Mouse (Mus musculus): ENCODE measurements around the gene Maml3.

The Maml3 gene

DNA sequence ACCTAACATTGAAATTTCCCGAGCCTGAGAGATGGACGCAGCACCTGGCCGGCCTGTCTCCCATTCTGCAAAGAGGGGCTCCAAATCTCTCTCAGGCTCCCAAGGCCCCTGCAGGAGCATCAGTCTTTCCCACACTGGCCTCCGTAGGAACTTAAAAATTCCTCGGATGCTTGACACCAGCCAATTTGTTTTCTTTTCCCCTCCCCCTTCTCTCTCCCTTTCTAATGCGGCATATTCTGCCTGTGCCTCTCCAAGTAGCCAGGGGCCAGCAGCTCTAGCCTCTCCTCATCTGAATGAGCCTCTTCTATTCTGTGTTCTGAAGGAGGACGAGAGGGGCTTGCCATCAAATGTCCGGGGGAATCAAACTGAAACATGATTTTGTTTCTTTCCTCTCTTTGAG lies 391.6 kb downstream of the Maml3 start:
- DNase-seq (ENCODE audit: low spot score in 2 of 2): no peak

DNA sequence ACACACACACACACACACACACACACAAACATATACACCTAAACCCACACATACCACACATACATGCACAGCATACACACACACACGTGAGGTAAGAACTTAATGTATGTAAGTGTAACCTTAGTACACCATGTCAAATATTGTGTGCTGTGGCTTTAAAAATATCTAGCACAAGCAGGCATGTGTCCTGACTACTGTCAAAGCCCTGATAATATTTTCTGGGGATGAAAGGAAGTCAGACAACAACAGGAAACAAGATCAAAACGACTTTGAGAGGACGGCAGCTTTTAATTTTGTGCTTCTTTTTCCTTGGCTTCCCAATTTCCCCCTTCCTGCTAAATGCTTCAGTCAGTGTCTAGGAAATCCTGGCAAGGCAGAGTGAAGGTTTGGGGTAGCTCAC lies 392.5 kb downstream of the Maml3 start:
- DNase-seq (ENCODE audit: low spot score in 2 of 2): no peak

DNA sequence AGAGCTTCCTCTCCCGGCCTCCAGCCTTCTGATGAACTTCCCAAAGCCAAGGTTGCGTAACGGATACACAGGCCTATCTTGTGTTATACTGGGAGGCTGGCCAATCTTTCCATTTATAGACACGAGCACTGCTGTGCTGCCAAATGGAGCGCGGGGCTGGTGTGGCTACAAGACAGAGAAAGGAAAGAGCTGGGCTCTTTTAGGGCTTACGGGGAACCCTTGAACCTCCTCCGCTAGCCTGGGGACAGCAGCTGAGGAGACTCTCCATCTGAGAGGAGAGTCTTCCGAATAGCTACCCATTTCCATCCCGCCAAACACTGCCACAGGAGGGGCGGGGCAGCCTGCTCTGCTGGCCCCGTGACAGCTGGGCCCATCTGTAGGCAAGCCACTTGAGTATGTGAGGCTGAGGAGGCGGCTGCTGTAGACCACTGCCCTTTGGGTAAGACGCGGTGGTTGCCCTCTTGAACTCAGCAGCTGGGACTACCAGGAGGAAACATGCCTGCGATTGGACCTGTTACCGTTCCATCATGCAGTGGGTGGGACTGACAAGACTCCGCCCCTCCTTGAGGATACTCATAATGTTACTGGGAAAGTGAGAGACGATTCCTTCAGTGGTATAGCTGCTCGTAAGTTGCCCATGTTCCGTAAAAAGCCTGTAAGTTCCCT lies 396.0 kb downstream of the Maml3 start:
- peak; percentile 72 to 83 for DNase-seq (ENCODE audit: low spot score in 2 of 2)

DNA sequence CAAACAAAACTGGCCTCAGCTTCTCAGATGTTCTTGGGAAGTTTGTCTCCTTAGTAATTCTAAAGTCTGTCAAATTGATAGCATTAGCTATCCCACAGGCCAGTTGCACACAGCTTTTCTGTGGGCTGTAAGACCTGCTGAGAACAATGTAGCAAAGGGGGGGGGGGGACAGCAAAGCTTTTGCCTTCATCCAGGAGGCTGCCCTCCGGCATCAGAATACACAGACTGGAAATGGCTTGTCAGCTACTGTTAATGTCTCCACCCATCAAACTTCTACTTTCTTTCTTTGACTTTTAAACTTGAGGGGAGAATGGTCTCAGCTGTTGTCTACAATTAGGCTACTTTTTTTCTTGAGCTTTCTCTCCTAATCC lies 396.5 kb downstream of the Maml3 start:
- no peak for DNase-seq (ENCODE audit: low spot score in 2 of 2)

DNA sequence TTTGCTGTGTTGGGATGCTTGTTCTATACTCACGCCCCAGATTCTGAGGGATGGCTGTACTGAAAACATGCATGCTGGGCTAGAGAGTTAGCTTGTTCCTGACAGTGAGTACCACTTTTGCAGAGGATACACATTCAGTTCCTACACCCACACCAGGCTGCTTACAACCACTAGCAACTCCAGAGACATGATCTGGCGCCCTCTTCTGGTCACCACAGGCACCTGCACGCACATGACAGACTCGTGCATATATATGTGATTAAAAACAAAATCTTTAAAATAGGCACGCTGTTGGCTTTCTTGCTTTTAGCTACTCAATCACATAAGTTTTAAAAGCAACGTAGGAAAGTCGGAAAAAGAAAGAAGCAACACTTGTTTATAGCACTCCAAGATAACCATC lies 399.7 kb downstream of the Maml3 start:
- DNase-seq (ENCODE audit: low spot score in 2 of 2): no peak

DNA sequence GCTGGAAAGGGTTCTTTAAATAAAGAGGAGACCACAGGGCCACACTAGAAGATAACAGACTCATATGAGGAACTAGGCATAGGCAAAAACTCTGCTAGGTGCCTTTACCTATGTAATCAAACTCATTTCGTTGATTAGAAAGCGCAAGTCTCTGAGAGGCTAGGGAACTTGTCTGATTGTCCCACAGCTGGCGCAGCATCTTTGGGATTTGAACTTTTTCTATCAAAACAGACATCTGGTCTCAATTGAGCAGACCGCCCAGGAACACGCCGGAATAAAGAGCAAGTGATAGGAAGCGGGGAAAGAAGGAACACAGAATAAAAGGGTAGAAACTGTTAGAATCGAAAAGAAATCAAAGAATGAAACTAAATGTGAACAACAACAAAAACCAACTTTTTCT lies 401.4 kb downstream of the Maml3 start:
- no peak for DNase-seq (ENCODE audit: low spot score in 2 of 2)

DNA sequence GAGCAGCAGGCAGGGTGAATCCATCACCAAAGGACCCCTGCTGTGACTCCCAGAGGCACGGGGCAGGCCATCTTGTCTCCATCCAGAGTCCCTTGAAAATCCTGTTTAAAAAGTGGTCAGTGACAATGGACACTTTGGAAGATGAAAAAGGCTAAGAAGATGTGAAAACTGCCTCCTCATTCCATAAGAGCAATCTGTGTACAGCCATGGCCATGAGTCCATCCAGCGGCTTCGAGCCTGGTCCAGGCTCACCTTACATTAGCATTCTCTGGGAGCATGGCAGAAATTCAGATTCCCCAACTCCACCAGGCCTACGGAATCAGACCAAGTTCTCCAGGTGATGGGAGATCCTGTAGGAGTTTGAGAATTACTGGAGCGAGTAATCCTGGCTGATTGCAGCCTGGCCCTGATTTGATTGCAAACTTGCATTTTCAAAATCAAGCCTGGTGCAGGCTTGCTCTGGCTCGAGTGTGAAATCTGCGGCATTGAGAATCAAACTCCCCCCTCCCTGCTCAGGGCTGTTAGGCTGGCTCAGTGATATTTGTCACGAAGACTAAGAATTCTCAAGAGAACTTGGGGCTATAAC lies 402.1 kb downstream of the Maml3 start:
- no peak for DNase-seq (ENCODE audit: low spot score in 2 of 2)

DNA sequence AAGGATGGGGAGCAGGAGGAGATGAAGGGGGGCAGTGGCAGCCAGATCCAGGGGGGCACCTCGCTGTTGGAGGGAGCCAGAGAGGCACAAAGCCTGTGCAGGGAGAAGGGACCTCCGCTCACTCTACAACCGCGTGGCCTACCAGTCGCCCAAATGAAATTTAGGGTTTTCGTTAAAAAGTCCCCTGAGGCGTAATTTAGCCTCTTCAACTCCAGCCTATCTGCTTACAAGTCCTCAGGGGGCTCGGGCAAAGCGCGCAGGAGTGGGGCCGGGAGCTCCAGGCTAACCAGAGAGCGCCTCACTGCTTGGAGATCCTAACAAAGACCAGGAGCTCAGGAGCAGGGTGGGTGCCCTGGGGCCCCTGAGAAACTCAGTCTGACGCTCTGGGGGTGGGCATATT lies 402.9 kb downstream of the Maml3 start:
- DNase-seq (ENCODE audit: low spot score in 2 of 2): no peak

DNA sequence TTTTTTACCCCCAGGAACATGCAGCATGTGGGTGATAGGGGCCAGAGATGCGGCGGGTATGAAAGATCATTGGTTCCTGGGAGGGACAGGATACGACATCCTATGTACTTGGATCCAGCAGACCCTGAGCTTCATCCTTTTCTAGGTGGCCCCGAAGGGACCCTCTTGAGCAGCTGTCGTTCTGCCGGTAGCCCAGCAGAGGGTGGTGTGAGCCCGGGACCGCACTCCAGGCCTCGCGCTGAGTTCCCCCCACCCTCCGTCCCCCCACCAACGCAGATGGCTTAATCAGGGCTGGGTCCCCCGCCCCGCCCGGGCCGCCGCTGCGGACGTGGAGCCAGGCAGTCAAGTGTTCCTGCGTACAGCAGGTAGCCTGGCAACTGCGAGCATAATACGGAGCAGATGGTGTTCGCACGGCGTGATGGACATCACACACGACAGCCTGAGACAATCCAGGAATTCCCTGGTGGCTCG lies 403.6 kb downstream of the Maml3 start:
- peak; percentile 59 to 79 for DNase-seq (ENCODE audit: low spot score in 2 of 2)

DNA sequence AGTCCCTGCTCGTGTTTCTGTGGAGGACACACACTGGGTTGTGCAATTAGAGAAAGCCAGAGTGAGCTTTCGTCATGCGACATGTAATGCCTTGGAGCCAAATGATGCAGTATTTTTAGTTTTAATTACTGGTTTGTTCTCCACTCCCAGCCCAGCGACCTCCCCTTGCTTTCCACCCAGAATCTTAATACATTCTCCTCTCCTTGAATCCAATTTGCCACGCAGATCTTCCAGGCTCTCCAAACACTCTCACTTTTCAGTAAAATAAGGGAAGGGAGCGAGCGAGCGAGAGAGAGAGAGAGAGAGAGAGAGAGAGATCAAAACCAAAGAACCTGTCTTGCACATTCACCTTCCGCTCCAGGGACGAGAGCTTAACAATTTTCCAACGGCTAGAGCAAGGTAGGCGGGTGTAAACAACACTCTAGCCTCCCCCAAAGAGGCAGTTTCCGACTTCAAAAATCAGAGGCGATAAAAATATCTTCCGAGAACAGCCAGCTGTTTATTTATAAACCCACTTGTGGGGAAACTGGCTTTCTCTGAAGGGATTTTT lies 404.1 kb downstream of the Maml3 start:
- DNase-seq (ENCODE audit: low spot score in 2 of 2): no peak

DNA sequence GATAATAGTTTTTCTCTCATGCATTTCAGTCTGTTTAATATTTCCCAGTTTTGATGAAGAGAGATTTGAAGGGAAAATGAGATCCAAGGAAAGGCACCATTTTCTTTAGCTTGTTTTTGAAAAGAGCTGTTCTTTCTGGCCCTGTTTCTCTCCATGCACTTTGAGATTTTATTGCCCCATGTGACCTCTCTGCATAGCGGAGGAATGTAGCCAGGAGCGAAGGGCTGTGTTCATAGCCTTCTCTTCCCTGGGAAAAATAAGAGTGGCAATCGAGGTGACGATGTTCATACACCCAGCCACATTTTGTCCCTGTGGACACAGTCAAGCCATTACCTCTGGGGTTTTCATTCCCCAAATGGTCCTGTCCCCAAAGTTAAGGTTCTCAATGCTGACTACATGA lies 404.8 kb downstream of the Maml3 start:
- DNase-seq (ENCODE audit: low spot score in 2 of 2): no peak

DNA sequence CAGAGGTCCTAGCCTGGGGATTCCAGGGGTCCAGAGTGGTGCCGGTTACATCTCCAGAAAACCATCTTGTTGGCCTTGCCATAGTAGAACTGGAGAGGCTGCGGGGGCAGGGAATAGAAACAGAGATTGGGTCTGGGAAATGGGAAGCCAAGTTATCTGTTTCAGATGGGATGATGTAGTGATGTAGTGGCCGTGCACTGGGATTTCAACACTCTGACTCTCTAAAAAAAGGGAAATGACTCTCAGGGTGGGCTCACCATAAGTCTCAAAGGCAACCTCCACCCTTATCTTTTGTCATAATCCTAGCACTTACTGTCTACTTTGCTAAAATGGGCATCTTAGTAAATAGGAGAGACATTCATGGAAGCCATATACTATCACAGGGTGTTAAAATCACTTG lies 406.9 kb downstream of the Maml3 start:
- no peak for DNase-seq (ENCODE audit: low spot score in 2 of 2)

DNA sequence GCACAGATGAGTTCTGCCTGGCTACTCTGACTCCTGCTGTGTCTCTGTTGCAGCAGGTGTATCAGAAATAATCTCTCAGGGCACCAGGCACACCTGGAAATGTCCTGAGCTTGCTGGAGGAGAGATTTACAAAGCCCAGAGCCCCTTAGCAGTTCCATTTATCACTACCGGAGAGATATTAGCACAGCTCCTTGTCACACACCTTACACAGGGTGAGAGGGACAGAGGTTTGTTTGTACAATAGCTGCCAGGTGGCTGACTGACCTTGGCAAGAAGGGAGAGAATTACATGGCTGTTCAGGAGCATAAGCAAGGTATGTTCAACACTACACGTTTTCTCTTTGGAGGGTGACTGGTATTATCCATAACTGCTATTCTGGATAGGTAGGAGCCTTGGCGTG lies 409.2 kb downstream of the Maml3 start:
- DNase-seq (ENCODE audit: low spot score in 2 of 2): no peak

DNA sequence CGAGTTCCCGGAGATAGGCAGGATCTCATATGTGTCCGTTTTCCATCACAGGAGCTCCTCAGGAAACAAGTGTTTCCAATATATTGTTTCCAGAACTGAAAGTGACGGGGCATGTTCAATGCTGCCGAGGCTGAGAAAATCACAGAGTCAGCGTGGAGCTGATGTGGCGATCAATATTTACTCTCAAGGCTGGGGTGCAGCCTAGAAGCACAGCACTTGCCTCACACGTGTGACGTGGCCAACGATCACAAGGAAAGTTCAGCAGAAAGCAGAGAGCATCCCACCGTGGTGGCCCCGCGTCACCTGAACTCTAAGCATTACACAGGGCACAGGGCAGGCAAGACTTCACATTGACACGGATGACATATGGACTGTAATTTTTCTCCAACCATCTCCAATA lies 410.3 kb downstream of the Maml3 start:
- no peak for DNase-seq (ENCODE audit: low spot score in 2 of 2)

DNA sequence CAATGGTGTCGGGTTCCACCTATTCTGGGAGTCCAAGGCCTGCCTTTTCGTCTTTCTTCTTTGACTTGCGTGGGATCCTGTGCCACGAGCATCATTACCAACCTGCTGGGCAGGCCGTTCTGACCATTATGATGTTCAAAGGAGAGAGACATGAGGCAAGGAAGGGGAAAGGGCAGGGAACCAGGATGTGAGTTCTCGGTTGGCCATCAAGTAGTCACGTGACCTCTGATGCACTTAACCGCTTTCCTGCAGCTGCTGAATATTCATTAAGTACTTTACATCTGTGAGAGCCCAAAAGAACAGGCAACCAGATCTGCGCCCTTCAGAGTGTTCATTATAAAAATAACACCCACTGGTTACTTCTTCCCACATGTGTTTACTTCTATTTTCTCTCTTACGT lies 411.7 kb downstream of the Maml3 start:
- no peak for DNase-seq (ENCODE audit: low spot score in 2 of 2)

DNA sequence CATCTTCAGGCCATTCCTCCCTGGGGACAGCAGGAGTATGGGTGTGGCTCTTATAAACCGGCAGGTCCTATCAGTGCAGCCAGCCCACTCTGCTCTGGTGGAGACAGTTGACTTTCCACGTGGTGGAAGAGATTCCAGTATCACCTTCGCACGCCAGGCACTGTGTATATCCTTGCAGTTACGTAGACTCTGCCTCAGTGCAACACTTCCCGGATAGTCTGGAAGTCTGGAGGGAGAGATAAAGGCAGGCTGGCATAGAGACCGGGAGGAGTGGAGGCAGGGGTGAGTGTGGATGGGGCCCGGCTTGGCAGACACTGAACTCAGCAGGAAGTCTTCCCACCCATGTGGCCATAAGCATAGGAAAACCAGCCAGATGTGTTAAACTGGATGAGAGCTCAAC lies 416.2 kb downstream of the Maml3 start:
- peak in 1 of 2 experiments; percentile 33 for DNase-seq (ENCODE audit: low spot score in 2 of 2)

DNA sequence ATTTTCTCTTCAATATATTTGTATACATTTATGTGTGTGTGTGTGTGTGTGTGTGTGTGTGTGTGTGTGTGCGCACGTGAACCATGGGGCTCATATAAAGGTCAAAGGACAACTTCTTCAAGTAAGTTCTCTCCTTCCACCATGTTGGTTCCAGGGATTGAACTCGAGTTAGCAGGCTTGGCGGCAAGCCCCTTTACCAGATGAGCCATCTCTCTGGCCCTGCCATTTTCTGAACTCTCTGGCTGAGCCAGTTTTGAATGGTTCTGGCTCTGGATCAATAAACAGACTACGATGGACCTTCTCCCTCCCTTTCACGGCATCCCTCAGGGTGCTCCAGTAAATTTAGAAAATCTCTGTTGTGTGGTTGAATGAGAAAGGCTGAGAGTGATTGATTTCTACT lies 418.1 kb downstream of the Maml3 start:
- no peak for DNase-seq (ENCODE audit: low spot score in 2 of 2)

DNA sequence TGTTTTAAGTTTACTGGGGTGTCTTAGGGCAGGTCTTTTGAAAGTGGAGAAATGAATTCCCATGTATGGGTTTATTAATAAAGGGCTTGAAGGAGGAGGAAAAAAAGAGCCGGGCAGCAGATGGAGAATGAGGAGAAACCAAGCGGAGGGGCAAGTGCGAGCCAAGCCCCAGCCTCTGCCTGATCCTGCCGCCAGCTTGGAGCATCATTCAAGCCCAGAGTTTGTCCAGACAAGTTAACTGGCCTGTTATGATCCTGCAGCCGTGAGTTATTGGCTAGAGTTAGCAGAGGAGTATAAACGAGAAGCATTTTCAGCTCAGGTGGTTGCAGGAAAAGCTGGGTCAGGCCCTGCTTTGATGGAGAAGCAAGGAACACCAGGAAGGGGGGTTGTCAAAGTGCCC lies 418.6 kb downstream of the Maml3 start:
- DNase-seq (ENCODE audit: low spot score in 2 of 2): no peak

DNA sequence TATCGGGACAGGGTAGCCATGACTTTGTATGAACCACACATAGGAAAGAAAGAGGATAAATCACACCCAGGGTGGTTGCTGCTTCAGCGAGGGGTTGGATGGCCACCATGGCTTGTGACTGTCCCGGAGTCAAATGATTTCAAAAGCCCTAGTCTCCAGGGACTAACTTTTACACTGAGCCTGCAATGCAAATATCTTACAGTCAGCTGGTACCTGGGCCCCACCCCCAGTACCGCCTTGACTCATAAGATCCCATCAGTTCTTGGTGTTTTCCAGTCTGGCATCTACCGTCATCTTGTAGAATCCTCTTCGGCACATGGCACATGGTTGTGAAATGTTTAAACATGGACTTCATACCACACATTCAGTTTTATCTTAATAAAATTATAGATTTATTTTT lies 419.3 kb downstream of the Maml3 start:
- no peak for DNase-seq (ENCODE audit: low spot score in 2 of 2)

DNA sequence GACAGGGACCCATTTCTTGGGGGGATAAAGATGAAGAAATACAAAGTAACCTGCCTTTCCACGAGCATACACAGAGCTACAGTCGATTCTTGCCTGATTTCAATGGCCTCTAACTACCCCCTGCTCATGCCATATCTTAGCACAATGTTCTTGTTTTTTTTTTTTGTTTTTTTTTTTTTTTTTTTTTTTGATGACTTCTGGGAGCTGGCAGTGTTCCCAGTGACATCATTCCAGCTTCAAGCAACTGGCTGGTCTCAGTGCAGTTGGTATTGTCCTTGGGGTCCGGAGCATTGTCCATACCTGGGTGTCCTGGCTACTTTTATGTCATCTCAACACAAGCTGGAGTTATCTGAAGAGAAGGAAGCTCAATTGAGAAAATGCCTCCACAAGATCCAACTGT lies 429.9 kb downstream of the Maml3 start:
- DNase-seq (ENCODE audit: low spot score in 2 of 2): no peak

DNA sequence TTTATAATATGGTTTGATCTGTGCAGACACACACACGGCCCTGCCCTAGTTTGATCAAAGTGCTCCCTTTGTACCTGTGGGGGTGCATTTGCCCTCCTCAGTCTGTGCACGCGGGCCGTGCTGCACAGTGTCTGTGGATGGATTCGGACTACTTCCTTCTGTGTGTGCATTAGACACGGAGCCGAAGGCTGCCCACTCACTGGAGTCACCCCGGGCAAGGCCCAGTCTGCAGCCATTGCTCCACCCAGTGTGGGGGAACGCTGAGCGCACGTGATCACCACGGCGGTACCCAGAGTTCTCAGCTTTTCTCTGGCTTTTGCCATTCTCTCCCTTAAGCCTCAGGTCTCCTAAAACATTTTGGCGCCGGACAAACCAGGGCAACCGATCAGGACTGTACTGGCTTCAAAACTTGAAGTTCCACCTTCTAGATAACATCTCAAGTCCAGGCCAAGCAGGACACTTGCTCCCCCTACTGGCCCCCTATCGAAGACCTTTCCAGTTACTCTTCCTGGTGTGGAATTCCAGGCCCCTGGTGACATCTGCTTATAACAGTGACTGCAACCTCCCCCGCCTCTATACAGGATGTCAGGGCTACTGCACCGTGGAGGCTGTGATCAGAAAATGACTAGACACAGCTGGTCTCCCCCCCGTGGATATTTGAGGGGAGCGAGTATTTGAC lies 431.3 kb downstream of the Maml3 start:
- peak in 1 of 2 experiments; percentile 43 for DNase-seq (ENCODE audit: low spot score in 2 of 2)

DNA sequence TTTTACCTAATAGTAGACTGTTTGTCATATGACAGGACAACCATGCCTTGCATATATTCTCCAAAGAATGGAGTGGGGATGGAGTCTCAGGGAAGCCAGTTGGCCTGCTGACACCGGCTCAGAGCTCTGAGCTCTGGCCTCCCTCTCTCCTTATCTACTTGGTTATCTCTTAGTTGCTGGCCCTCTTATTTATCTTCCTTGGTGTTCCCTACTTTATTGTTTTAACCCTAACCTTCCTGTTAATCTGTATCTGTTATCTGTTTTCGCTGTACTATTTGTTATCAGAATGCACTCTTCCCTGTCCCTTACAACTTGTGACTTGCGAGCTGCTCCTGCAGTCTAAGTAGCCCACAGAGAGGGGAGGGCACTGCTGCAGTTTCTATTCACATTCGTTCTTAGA lies 432.2 kb downstream of the Maml3 start:
- no peak for DNase-seq (ENCODE audit: low spot score in 2 of 2)

DNA sequence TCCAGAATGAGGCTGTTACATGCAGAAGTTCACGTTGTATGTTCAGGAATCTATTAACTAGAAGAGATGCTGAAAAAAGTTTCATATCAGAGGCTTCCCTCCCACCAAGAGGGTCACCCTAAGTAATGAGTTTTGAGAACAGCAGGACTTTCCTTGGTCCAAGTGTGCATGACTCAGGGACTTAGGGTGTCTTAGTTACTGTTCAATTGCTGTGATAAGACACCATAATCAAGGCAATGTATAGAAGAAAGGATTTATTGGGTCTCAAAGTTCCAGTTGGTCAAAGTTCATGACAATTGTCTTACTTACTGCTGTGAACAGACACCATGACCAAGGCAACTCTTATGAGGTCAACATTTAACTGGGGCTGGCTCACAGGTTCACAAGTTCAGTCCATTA lies 433.8 kb downstream of the Maml3 start:
- no peak for DNase-seq (ENCODE audit: low spot score in 2 of 2)

Measured in spleen, postnatal 4 days (tissue).